Mouse (Mus musculus) kidney, adult 2 months (tissue): ENCODE results near the gene Kremen1. TPM values are rescaled to one million over a fixed set of nuclear protein-coding genes. Genes with fewer than 3 reads are reported as not detected.

Experiments used
- DNase-seq: peaks from one replicate; pipeline ENCODE4 v3.0.0; 2021
- H3K27ac ChIP-seq: fragments of 200-500 bp; 2 replicates; pipeline ENCODE4 v1.5.1; 2012; ENCODE audit warnings: low read depth, low read length, control low read depth, inconsistent platforms; ENCODE audit not compliant: insufficient read depth
- H3K27me3 ChIP-seq: fragments of 200-500 bp; replicated peaks from 2 replicates; pipeline ENCODE4 v1.6.1; 2012; ENCODE audit warnings: mild to moderate bottlenecking, moderate library complexity, low read length, inconsistent platforms; ENCODE audit not compliant: control insufficient read depth, insufficient read depth
- H3K36me3 ChIP-seq: fragments of 200-500 bp; 2 replicates; pipeline ENCODE4 v1.6.1; 2012; ENCODE audit warnings: mild to moderate bottlenecking, moderate library complexity, low read length, inconsistent platforms; ENCODE audit not compliant: control insufficient read depth, insufficient read depth
- H3K4me1 ChIP-seq: fragments of 200-500 bp; 2 replicates; pipeline ENCODE4 v1.6.1; 2011; ENCODE audit warnings: low read length; ENCODE audit not compliant: control insufficient read depth, insufficient read depth
- H3K4me3 ChIP-seq: fragments of 200-500 bp; 2 replicates; pipeline ENCODE4 v1.5.1; 2011; ENCODE audit warnings: mild to moderate bottlenecking, low read depth, low read length, control low read depth; ENCODE audit not compliant: insufficient read depth
- CTCF ChIP-seq: fragments of 200-500 bp; conservative IDR thresholded peaks from 2 replicates; pipeline ENCODE4 v1.5.1; 2011; ENCODE audit warnings: low read depth, mild to moderate bottlenecking, control low read depth, low read length, moderate library complexity, mixed read lengths; ENCODE audit not compliant: insufficient read depth, insufficient read length
- POLR2A ChIP-seq: fragments of 200-500 bp; IDR thresholded peaks from one replicate; pipeline ENCODE4 v1.6.1; 2011; ENCODE audit warnings: low read depth, low read length, control low read depth
- WGBS: fragments of 180-500 bp; shearing (Covaris S2); methylation state at CpG from one replicate; pipeline ENCODE4 v1.1.7; 2018; 5-methylcytosine and 5-hydroxymethylcytosine counted together
- polyA plus RNA-seq: library from polyadenylated mRNA; depleted of rRNA; stranded (reverse); fragments of >200 nt; gene quantifications from 2 replicates; pipeline ENCODE4 v1.2.3, GENCODE M21; 2012; rRNA removed

Kremen1 gene
- polyA plus RNA-seq, 1 experiment, result 21.6 TPM

- Histone ChIP-seq H3K36me3 (no peaks in the 10 kb centered on the region), H3K27me3 (no peaks in the 10 kb centered on the region), H3K27ac (peak within 1 kb of the TSS; percentile 21), H3K4me1 (peaks cover 10% of the 10 kb centered on the region; the same call in 1 of the 2 replicates), H3K4me3 (peak within 1 kb of the TSS; percentile 48)
- 5% methylated on average over 53 of the region's 53 CpGs for WGBS
- TF ChIP-seq CTCF (no peak), POLR2A (no peak)
- no peak for DNase-seq
Observed at GRCm38 (mm10) chr11:5151680-5152337, 109.5 kb downstream of the Kremen1 start, which contains the start of gene Emid1. Gene Emid1, minus strand, starts transcription at chr11:5152257.

GRCm38 (mm10) chr11:5151247-5151630, 110.1 kb downstream of the Kremen1 start:
- TF ChIP-seq POLR2A (no peak), CTCF (no peak)
- H3K27me3 ChIP-seq, result no peaks in the 10 kb centered on the region
- H3K27ac ChIP-seq, result peak overlapping the region; percentile 21; the same call in 1 of the 2 replicates
- peak overlapping the region; percentile 48; the same call in 1 of the 2 replicates for H3K4me3 ChIP-seq
- peaks cover 10% of the 10 kb centered on the region; the same call in 1 of the 2 replicates for H3K4me1 ChIP-seq
- 58% methylated on average over 4 of the region's 4 CpGs for WGBS
- H3K36me3 ChIP-seq, result no peaks in the 10 kb centered on the region
- peak; percentile 63 for DNase-seq

- Histone ChIP-seq H3K27ac (no peak overlapping the region), H3K4me1 (peaks cover 10% of the 10 kb centered on the region; the same call in 1 of the 2 replicates), H3K4me3 (peak overlapping the region; percentile 8; the same call in 1 of the 2 replicates), H3K36me3 (no peaks in the 10 kb centered on the region), H3K27me3 (no peaks in the 10 kb centered on the region)
- WGBS, result 59% methylated on average over 9 of the region's 9 CpGs
- TF ChIP-seq CTCF, result no peak
- TF ChIP-seq POLR2A, result no peak
- no peak for DNase-seq
Observed at GRCm38 (mm10) chr11:5150416-5151246, 110.7 kb downstream of the Kremen1 start.

- DNase-seq, result peak; percentile 33
- WGBS, result 75% methylated on average over 9 of the region's 9 CpGs
- TF ChIP-seq CTCF, result no peak
- TF ChIP-seq POLR2A, result no peak
- Histone ChIP-seq H3K27me3 (no peaks in the 10 kb centered on the region), H3K36me3 (no peaks in the 10 kb centered on the region), H3K4me1 (peaks cover 10% of the 10 kb centered on the region; the same call in 1 of the 2 replicates), H3K4me3 (no peak overlapping the region), H3K27ac (no peak overlapping the region)
Observed at GRCm38 (mm10) chr11:5149955-5150354, 111.4 kb downstream of the Kremen1 start.

GRCm38 (mm10) chr11:5149249-5149648, 112.1 kb downstream of the Kremen1 start:
- Histone ChIP-seq H3K36me3 (no peaks in the 10 kb centered on the region), H3K27ac (no peak overlapping the region), H3K4me1 (peaks cover 10% of the 10 kb centered on the region; the same call in 1 of the 2 replicates), H3K4me3 (no peak overlapping the region), H3K27me3 (no peaks in the 10 kb centered on the region)
- DNase-seq, result peak; percentile 83
- TF ChIP-seq POLR2A, result no peak
- no peak for TF ChIP-seq CTCF
- 23% methylated on average over 7 of the region's 7 CpGs for WGBS

- 70% methylated on average over 3 of the region's 3 CpGs for WGBS
- Histone ChIP-seq H3K27ac (no peak overlapping the region), H3K4me1 (peaks cover 10% of the 10 kb centered on the region; the same call in 1 of the 2 replicates), H3K27me3 (no peaks in the 10 kb centered on the region), H3K36me3 (no peaks in the 10 kb centered on the region), H3K4me3 (no peak overlapping the region)
- DNase-seq, result peak; percentile 30
- no peak for TF ChIP-seq POLR2A
- no peak for TF ChIP-seq CTCF
Observed at GRCm38 (mm10) chr11:5145600-5145999, 115.8 kb downstream of the Kremen1 start.

- TF ChIP-seq POLR2A (no peak), CTCF (no peak)
- no peak overlapping the region for H3K4me3 ChIP-seq
- 84% methylated on average over 2 of the region's 2 CpGs for WGBS
- no peaks in the 10 kb centered on the region for H3K27me3 ChIP-seq
- no peak overlapping the region for H3K27ac ChIP-seq
- no peak for DNase-seq
- no peaks in the 10 kb centered on the region for H3K4me1 ChIP-seq
- no peaks in the 10 kb centered on the region for H3K36me3 ChIP-seq
Observed at GRCm38 (mm10) chr11:5141965-5142364, 119.4 kb downstream of the Kremen1 start.

Other genes with a start within 250 kb of the Kremen1 start
- gene Rasl10a, start 203.4 kb downstream of the Kremen1 start, polyA plus RNA-seq, result 1.1 and 1.3 TPM in 2 replicates
- 40.2 and 48.3 TPM in 2 replicates for gene Gas2l1, start 196.2 kb downstream of the Kremen1 start, polyA plus RNA-seq
- 26.4 and 35.6 TPM in 2 replicates for gene Rhbdd3, start 162.6 kb downstream of the Kremen1 start, polyA plus RNA-seq
- gene Ewsr1, start 162.3 kb downstream of the Kremen1 start, polyA plus RNA-seq, result 204 and 218 TPM in 2 replicates
- gene Emid1, start 109.3 kb downstream of the Kremen1 start, polyA plus RNA-seq, result 21.9 and 23.2 TPM in 2 replicates
- 6.2 and 7.7 TPM in 2 replicates for gene Znrf3, start 183.3 kb upstream of the Kremen1 start, polyA plus RNA-seq